Mouse (Mus musculus) C2C12 (cell line): ENCODE data around the gene Adamts10.
A peak's percentile ranks its signal among the peaks of the same experiment; 100 is the strongest.

Experiments
- CEBPB ChIP-seq: IDR thresholded peaks from one replicate; pipeline ENCODE4 v1.6.1; 2011; ENCODE audit warnings: low read depth, mild to moderate bottlenecking, control low read depth, moderate library complexity
- CTCF ChIP-seq: IDR thresholded peaks from one replicate; pipeline ENCODE4 v1.5.1; 2011; ENCODE audit not compliant: control insufficient read depth, insufficient read depth, insufficient read length
- MAX ChIP-seq: IDR thresholded peaks from one replicate; pipeline ENCODE4 v1.6.1; 2011; ENCODE audit warnings: mild to moderate bottlenecking, control low read depth
- MYOG ChIP-seq: IDR thresholded peaks from one replicate; pipeline ENCODE4 v1.6.1; 2011; ENCODE audit not compliant: control insufficient read depth, insufficient read length; ENCODE audit errors: extremely low read depth
- USF1 ChIP-seq: IDR thresholded peaks from one replicate; pipeline ENCODE4 v1.6.1; 2011; ENCODE audit warnings: low read depth, mild to moderate bottlenecking, control low read depth, moderate library complexity

GRCm38 (mm10) chr17:33563527-33564076, 39.6 kb downstream of the Adamts10 start:
- peak; percentile 63 for TF ChIP-seq CEBPB
- no peak for TF ChIP-seq CTCF
- TF ChIP-seq MAX = no peak
- no peak for TF ChIP-seq USF1
- TF ChIP-seq MYOG = no peak
